Mouse (Mus musculus): ENCODE measurements around the gene Lama5. TPM values are rescaled to one million over a fixed set of nuclear protein-coding genes. Genes with fewer than 3 reads are reported as not detected.
A peak's percentile ranks its signal among the peaks of the same experiment; 100 is the strongest.

The Lama5 gene
- polyA plus RNA-seq, 1 experiment from 2014 or later = 3.4 TPM

GRCm38 (mm10) chr2:180218241-180218640, 7.4 kb downstream of the Lama5 start:
- Histone ChIP-seq H3K4me2 (no peak overlapping the region), H3K36me3 (ENCODE audit: poor library complexity, severe bottlenecking) (no peaks in the 10 kb centered on the region), H3K9ac (no peak overlapping the region), H3K4me1 (peaks cover 30% of the 10 kb centered on the region), H3K27ac (peak overlapping the region; percentile 31; the same call in 1 of the 2 replicates), H3K27me3 (0 out of 2 replicates have a peak, but pooled peaks cover 3% of the 10 kb centered on the region), H3K4me3 (no peak overlapping the region), H3K9me3 (replicated peaks) (no peaks in the 10 kb centered on the region)
- whole genome bisulfite sequencing = 79% methylated on average over 3 of the region's 3 CpGs
- no peak for ATAC-seq

GRCm38 (mm10) chr2:180217587-180217986, 8.1 kb downstream of the Lama5 start:
- no peak overlapping the region for H3K9ac ChIP-seq
- WGBS = 89% methylated on average over 8 of the region's 8 CpGs
- peaks cover 29% of the 10 kb centered on the region for H3K4me1 ChIP-seq
- no peak overlapping the region for H3K27ac ChIP-seq
- H3K9me3 ChIP-seq (replicated peaks) = no peaks in the 10 kb centered on the region
- no peak overlapping the region for H3K4me3 ChIP-seq
- no peak for ATAC-seq
- no peaks in the 10 kb centered on the region for H3K27me3 ChIP-seq
- H3K36me3 ChIP-seq (ENCODE audit: poor library complexity, severe bottlenecking) = no peaks in the 10 kb centered on the region
- H3K4me2 ChIP-seq = no peak overlapping the region

GRCm38 (mm10) chr2:180216921-180217320, 8.7 kb downstream of the Lama5 start:
- H3K4me2 ChIP-seq = no peak overlapping the region
- WGBS = 86% methylated on average over 4 of the region's 5 CpGs
- H3K27ac ChIP-seq = no peak overlapping the region
- H3K36me3 ChIP-seq (ENCODE audit: poor library complexity, severe bottlenecking) = no peaks in the 10 kb centered on the region
- ATAC-seq = no peak
- H3K4me1 ChIP-seq = peaks cover 22% of the 10 kb centered on the region
- no peak overlapping the region for H3K4me3 ChIP-seq
- no peak overlapping the region for H3K9ac ChIP-seq
- no peaks in the 10 kb centered on the region for H3K27me3 ChIP-seq
- H3K9me3 ChIP-seq (replicated peaks) = peaks cover 3% of the 10 kb centered on the region; the same call in 1 of the 2 replicates

- H3K4me1 ChIP-seq = peaks cover 21% of the 10 kb centered on the region
- H3K36me3 ChIP-seq (ENCODE audit: poor library complexity, severe bottlenecking) = no peaks in the 10 kb centered on the region
- ATAC-seq = no peak
- H3K27ac ChIP-seq = no peak overlapping the region
- no peak overlapping the region for H3K4me3 ChIP-seq
- H3K9me3 ChIP-seq (replicated peaks) = peaks cover 3% of the 10 kb centered on the region; the same call in 1 of the 2 replicates
- no peak overlapping the region for H3K4me2 ChIP-seq
- no peak overlapping the region for H3K9ac ChIP-seq
- WGBS = 89% methylated on average over 6 of the region's 6 CpGs
- H3K27me3 ChIP-seq = no peaks in the 10 kb centered on the region
Observed at GRCm38 (mm10) chr2:180215951-180216350, 9.7 kb downstream of the Lama5 start.

GRCm38 (mm10) chr2:180215011-180215461, 10.6 kb downstream of the Lama5 start:
- peaks cover 21% of the 10 kb centered on the region for H3K4me1 ChIP-seq
- H3K9me3 ChIP-seq (replicated peaks) = peaks cover 3% of the 10 kb centered on the region; the same call in 1 of the 2 replicates
- no peak overlapping the region for H3K4me3 ChIP-seq
- no peak overlapping the region for H3K4me2 ChIP-seq
- H3K27ac ChIP-seq = no peak overlapping the region
- H3K27me3 ChIP-seq = no peaks in the 10 kb centered on the region
- WGBS = 80% methylated on average over 8 of the region's 8 CpGs
- ATAC-seq = no peak
- no peak overlapping the region for H3K9ac ChIP-seq
- no peaks in the 10 kb centered on the region for H3K36me3 ChIP-seq (ENCODE audit: poor library complexity, severe bottlenecking)

GRCm38 (mm10) chr2:180214352-180214978, 11.2 kb downstream of the Lama5 start:
- Histone ChIP-seq H3K4me1 (peaks cover 18% of the 10 kb centered on the region), H3K27ac (no peak overlapping the region)

GRCm38 (mm10) chr2:180212255-180212654, 13.4 kb downstream of the Lama5 start:
- no peak overlapping the region for H3K27ac ChIP-seq
- WGBS = 93% methylated on average over 3 of the region's 3 CpGs
- H3K36me3 ChIP-seq (ENCODE audit: poor library complexity, severe bottlenecking) = no peaks in the 10 kb centered on the region
- no peak overlapping the region for H3K4me2 ChIP-seq
- no peaks in the 10 kb centered on the region for H3K27me3 ChIP-seq
- ATAC-seq = no peak
- no peak overlapping the region for H3K9ac ChIP-seq
- H3K4me1 ChIP-seq = peaks cover 8% of the 10 kb centered on the region; the same call in 1 of the 2 replicates
- H3K4me3 ChIP-seq = no peak overlapping the region
- peaks cover 3% of the 10 kb centered on the region; the same call in 1 of the 2 replicates for H3K9me3 ChIP-seq (replicated peaks)

More at GRCm38 (mm10) chr2:180214352-180214978, 11.2 kb downstream of the Lama5 start:
- no peak for ATAC-seq
- Histone ChIP-seq H3K36me3 (ENCODE audit: poor library complexity, severe bottlenecking) (no peaks in the 10 kb centered on the region), H3K4me2 (no peak overlapping the region), H3K27me3 (no peaks in the 10 kb centered on the region), H3K9ac (no peak overlapping the region), H3K4me3 (no peak overlapping the region), H3K9me3 (replicated peaks) (peaks cover 3% of the 10 kb centered on the region; the same call in 1 of the 2 replicates)
- WGBS = 82% methylated on average over 4 of the region's 4 CpGs

- Histone ChIP-seq H3K4me3 (no peak overlapping the region), H3K9ac (no peak overlapping the region), H3K27ac (no peak overlapping the region), H3K27me3 (no peaks in the 10 kb centered on the region), H3K36me3 (ENCODE audit: poor library complexity, severe bottlenecking) (no peaks in the 10 kb centered on the region), H3K9me3 (replicated peaks) (peaks cover 3% of the 10 kb centered on the region; the same call in 1 of the 2 replicates), H3K4me1 (peaks cover 4% of the 10 kb centered on the region; the same call in 1 of the 2 replicates), H3K4me2 (no peak overlapping the region)
- no peak for ATAC-seq
- 77% methylated on average over 1 of the region's 1 CpGs for WGBS
Observed at GRCm38 (mm10) chr2:180208976-180209375, 16.7 kb downstream of the Lama5 start.

- ATAC-seq = no peak
- no peak overlapping the region for H3K9ac ChIP-seq
- no peak overlapping the region for H3K4me2 ChIP-seq
- H3K9me3 ChIP-seq (replicated peaks) = peaks cover 3% of the 10 kb centered on the region; the same call in 1 of the 2 replicates
- H3K4me1 ChIP-seq = peaks cover 4% of the 10 kb centered on the region; the same call in 1 of the 2 replicates
- no peaks in the 10 kb centered on the region for H3K27me3 ChIP-seq
- WGBS = 65% methylated on average over 7 of the region's 7 CpGs
- no peaks in the 10 kb centered on the region for H3K36me3 ChIP-seq (ENCODE audit: poor library complexity, severe bottlenecking)
- H3K27ac ChIP-seq = no peak overlapping the region
- no peak overlapping the region for H3K4me3 ChIP-seq
Observed at GRCm38 (mm10) chr2:180207840-180208239, 17.8 kb downstream of the Lama5 start.

- Histone ChIP-seq H3K4me2 (no peak overlapping the region), H3K4me1 (peaks cover 4% of the 10 kb centered on the region; the same call in 1 of the 2 replicates), H3K4me3 (no peak overlapping the region), H3K36me3 (ENCODE audit: poor library complexity, severe bottlenecking) (no peaks in the 10 kb centered on the region), H3K27me3 (no peaks in the 10 kb centered on the region), H3K9me3 (replicated peaks) (no peaks in the 10 kb centered on the region), H3K27ac (peak overlapping the region; percentile 51; the same call in 1 of the 2 replicates), H3K9ac (no peak overlapping the region)
- 88% methylated on average over 2 of the region's 2 CpGs for WGBS
- ATAC-seq = no peak
Observed at GRCm38 (mm10) chr2:180205956-180206280, 19.7 kb downstream of the Lama5 start.

GRCm38 (mm10) chr2:180205083-180205955, 20.3 kb downstream of the Lama5 start:
- Histone ChIP-seq H3K9me3 (replicated peaks) (no peaks in the 10 kb centered on the region), H3K27ac (peak overlapping the region; percentile 61), H3K36me3 (ENCODE audit: poor library complexity, severe bottlenecking) (no peaks in the 10 kb centered on the region), H3K27me3 (no peaks in the 10 kb centered on the region), H3K4me2 (no peak overlapping the region), H3K4me1 (peaks cover 4% of the 10 kb centered on the region; the same call in 1 of the 2 replicates), H3K9ac (no peak overlapping the region), H3K4me3 (no peak overlapping the region)
- 85% methylated on average over 12 of the region's 12 CpGs for WGBS
- ATAC-seq = no peak

- H3K4me3 ChIP-seq = no peak overlapping the region
Observed at GRCm38 (mm10) chr2:180204501-180204900, 21.2 kb downstream of the Lama5 start.

More at GRCm38 (mm10) chr2:180204501-180204900, 21.2 kb downstream of the Lama5 start:
- H3K9me3 ChIP-seq (replicated peaks) = no peaks in the 10 kb centered on the region
- no peak overlapping the region for H3K4me2 ChIP-seq
- 91% methylated on average over 9 of the region's 9 CpGs for WGBS
- peak overlapping the region; percentile 61 for H3K27ac ChIP-seq
- peaks cover 4% of the 10 kb centered on the region; the same call in 1 of the 2 replicates for H3K4me1 ChIP-seq
- H3K27me3 ChIP-seq = no peaks in the 10 kb centered on the region
- no peaks in the 10 kb centered on the region for H3K36me3 ChIP-seq (ENCODE audit: poor library complexity, severe bottlenecking)
- no peak for ATAC-seq
- H3K9ac ChIP-seq = no peak overlapping the region

All from forebrain, embryonic 13.5 days (tissue).